Mouse (Mus musculus): ENCODE measurements around the gene Fam172a.
"Not testable (repeated sequence)": the region's sequence is repeated elsewhere in the genome, so short reads cannot be mapped to it uniquely, and the experiment has no call there.

Fam172a gene

GRCm38 (mm10) chr13:77701733-77702132 lies at the start of gene Fam172a:
Fam172a (plus strand) TSS chr13:77702033.
- not testable (repeated sequence) for DNase-seq (ENCODE audit: low spot score)

GRCm38 (mm10) chr13:77688651-77689050 lies 13.2 kb upstream of the Fam172a start:
- DNase-seq (ENCODE audit: low spot score): no peak

- peak; percentile 71 for DNase-seq (ENCODE audit: low spot score)
These were observed 6.7 kb downstream of the Fam172a start for GRCm38 (mm10) chr13:77708514-77709013.

GRCm38 (mm10) chr13:77717499-77717898 lies 15.7 kb downstream of the Fam172a start:
- DNase-seq (ENCODE audit: low spot score): no peak

DNA sequence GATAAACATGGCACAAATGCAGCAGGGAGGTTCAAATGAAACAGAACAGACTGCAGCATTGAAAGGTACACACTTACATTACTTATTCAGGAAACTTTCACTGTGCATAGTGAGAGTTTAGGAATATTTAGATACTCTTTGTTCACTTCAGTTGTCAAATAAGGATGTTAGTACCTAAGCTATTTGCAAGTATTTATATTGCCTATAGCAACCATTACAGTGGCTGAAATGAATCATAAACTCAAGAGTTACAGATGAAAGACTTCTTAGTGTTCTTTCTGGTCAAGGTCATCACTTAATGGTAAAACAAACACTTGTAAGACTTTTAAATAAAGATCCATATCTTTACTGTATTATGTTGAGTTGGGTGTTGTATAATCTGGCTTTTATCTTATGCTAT lies 41.0 kb downstream of the Fam172a start:
- DNase-seq (ENCODE audit: low spot score): no peak

- no peak for DNase-seq (ENCODE audit: low spot score)
These were observed 75.8 kb downstream of the Fam172a start for GRCm38 (mm10) chr13:77777606-77778005.

GRCm38 (mm10) chr13:77807341-77807740 lies 105.5 kb downstream of the Fam172a start:
- DNase-seq (ENCODE audit: low spot score): not testable (repeated sequence)

DNA sequence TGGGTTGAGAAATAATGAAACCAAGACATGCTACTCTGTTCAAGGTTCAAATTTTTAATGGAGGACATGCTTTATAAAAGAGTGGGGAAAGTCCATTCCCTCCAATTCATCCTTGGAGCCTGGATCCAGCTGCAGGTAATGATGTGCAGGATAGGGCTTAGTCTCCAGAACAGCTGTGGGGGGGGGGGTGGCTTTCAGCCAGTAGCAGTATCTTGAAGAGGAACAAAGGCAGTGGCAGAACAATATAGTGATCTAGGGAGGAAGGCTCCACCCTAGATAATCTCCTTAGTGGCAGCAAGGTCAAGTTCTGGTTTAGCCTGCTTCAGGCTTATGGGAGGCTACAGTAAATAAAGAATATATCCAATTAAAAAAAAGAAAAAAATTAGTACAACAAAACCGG lies 108.6 kb downstream of the Fam172a start:
- no peak for DNase-seq (ENCODE audit: low spot score)

DNA sequence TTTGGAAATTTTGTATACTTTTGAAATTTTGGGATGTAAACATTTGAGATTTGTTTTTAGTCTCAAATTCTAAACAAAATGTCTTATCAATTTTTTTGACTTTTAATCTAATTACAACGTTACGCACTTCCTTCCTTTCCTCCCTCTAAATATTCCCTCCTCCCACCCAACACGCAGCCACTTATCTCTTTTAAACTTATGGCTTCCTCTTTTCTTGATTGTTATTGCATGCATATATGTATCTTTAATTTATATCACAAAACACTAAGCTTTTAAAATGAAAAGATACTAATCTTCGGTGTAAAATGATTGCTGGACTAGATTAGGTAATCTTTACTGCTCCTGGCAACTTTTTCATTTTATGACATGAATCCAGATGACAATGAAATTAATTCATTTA lies 124.3 kb downstream of the Fam172a start:
- no peak for DNase-seq (ENCODE audit: low spot score)

DNA sequence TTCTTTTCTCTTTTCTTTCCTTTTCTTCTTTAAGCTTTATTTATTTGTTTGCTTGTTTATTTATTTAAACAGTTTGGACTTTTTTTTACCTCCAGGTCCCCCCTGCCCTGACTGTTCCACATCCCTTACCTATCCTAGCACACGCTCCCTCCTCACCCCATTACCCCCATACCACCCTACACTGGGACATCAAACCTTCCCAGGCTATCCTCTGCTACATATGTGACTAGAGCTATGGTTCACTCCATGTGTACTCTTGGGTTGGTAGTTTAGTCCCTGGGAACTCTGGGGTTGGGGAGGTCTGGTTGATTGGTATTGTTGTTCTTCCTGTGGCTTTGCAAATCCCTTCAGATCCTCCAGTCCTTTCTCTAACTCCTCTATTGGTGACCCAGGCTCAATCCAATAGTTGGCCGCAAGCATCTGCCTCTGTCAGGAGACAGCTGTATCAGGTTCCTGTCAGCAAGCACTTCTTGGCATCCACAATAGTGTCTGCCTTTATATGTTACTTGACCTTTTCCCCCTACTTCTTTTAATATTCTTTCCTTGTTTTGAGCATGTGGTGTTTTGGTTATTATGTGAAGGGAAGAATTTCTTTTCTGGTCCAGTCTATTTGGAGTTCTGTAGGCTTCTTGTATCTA lies 141.3 kb downstream of the Fam172a start:
- no peak for DNase-seq (ENCODE audit: low spot score)

- DNase-seq (ENCODE audit: low spot score): no peak
These were observed 147.0 kb downstream of the Fam172a start for GRCm38 (mm10) chr13:77848868-77849267.

DNA sequence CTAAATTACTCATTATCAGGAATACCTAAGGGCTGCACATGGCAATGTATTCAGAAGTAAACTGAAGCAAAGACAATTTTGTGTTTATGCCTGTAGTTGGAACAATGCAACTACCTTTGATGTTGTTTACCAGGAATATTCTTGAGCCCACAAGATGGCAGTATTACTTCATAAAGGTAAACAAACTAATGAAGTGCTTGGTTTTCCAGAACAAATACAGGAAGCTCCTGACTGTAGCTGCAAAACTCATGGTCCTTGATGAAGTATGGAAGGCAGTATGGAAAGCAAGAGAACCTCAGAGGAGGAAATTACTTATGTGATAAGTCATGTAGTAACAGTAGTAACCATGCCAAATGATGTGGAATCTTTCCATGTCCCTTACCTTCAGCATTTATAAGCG lies 163.0 kb downstream of the Fam172a start:
- no peak for DNase-seq (ENCODE audit: low spot score)

GRCm38 (mm10) chr13:77868314-77868713 lies 166.5 kb downstream of the Fam172a start:
- DNase-seq (ENCODE audit: low spot score): no peak

- no peak for DNase-seq (ENCODE audit: low spot score)
These were observed 176.3 kb downstream of the Fam172a start for GRCm38 (mm10) chr13:77878120-77878519.

GRCm38 (mm10) chr13:77878545-77878944 lies 176.7 kb downstream of the Fam172a start:
- DNase-seq (ENCODE audit: low spot score): no peak

GRCm38 (mm10) chr13:77897619-77898018 lies 195.8 kb downstream of the Fam172a start:
- no peak for DNase-seq (ENCODE audit: low spot score)

DNA sequence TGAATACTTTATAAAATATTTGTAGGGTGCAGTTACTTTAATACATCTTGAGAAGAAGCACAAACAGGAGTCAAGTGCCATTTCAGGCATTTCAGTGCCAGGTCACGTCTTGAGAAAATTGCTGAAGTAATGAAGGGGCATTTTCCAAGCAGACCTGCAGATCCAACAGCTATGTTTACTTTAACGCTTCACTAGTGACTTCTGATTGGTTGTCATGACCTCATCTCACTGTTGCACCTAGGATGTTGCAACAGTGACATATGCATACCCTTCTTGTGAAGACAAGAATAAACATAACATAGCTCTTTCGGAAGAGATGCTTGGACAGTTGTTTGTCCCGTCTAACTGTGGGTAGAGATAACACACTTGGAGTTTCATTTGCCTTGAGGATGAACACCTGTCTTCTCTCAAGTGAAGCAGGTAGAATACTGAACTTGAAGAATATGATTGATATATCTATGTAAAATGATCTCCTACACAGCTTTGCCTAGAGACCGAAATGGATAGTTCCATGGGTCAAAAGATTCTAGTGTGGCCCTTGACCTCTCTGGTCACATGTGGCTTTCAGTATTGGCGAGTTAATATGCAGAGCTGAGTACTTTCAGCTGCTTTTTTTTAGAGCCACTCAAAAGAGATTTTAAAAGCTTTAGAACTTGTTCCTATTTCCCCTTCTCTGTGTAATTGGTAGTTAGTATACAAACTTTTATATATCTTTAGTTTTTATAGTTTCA lies 196.4 kb downstream of the Fam172a start:
- no peak for DNase-seq (ENCODE audit: low spot score)

GRCm38 (mm10) chr13:77899725-77900124 lies 197.9 kb downstream of the Fam172a start:
- DNase-seq (ENCODE audit: low spot score): no peak

GRCm38 (mm10) chr13:77900843-77901242 lies 199.0 kb downstream of the Fam172a start:
- no peak for DNase-seq (ENCODE audit: low spot score)

DNA sequence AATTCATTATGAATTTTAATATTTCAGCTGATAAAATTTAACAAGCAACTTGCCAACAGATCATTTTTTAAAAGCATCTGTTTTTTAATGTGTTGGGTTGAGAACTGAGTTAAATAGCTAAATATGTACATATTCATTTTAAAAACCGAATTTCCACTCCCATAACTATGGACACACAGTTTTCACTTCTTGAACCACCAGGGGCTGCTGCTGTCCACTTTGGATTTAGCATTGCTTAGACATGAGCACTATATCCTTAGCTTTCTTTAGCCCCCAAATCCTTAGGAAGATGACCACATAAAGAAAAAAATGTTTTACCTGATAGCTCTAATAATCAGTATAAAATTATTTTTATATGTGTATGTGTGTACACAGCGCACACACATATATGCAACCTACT lies 207.4 kb downstream of the Fam172a start:
- DNase-seq (ENCODE audit: low spot score): no peak

DNA sequence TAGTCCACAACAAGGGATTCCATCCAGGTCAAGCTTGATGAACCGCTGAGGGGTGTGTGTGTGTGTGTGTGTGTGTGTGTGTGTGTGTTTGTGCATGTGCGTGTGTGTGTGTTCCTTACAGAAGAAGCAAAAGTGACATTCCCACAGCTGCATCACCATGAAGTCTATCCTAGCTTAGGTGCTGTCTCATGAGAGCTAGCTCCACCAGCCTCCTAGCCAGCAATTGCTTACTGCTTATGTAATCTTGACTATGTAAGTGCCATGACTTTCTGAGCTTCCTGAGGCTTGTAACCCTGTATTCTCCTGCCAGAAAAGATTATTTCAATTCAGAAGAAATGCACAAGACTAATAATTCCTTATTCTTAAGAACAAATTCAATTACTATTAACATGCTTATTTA lies 221.0 kb downstream of the Fam172a start:
- DNase-seq (ENCODE audit: low spot score): no peak

DNA sequence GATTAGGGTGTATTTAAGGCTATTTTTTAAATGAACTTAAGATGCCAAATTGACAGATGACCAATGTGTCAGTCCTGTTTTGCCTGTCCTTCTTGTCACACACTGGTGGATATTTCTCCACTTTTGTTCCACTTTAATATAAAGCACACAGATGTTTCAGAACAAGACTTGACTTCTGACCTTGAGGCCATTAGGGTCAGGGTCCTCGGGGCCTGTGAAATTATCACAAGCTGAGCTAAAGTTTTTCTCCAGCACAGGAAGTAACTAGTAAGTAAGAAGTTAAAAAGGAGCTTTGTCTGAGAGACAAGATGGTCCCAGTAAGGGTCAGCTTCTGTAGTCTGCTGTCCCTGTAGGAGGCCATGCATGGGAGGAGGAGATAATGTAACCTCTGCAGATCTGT lies 255.8 kb downstream of the Fam172a start:
- DNase-seq (ENCODE audit: low spot score): no peak

DNA sequence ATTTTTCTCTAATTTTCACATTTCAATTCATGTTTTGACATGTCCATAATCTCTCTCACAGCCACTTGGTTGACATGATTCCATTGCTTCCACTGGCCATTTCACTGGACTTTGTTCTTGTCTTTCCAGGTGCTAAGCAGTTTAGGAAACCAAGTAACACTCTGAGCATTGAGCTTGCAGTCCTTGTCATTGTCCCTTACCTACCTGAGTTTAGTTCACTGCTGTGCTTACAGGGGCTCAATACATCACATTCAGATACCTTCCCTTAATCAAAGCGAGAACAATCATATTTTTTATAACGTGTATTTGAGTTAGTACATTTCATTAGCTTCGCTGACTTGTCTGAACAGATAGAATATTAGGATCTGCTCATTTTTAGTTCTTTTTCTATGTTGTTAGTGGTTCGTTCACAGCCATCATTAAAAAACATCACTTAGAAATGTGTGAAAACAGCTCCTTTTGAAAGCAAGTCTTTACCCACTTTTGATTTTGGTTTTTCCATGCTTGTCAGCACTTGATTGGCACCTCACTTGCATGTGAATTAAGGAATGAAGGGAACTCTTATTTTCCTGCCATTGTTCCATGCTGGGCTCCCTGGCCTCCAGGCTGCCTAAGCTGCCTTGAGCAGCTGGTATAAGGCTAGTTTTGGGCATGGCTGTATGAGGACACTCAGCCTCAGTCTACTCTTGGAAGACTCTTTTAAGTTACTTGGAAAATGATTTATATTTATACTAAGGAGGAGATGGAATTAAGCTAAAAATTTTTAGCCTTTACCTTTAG lies 257.9 kb downstream of the Fam172a start:
- no peak for DNase-seq (ENCODE audit: low spot score)
